Mouse (Mus musculus): ENCODE data around the gene Rgl1. TPM values are rescaled to one million over a fixed set of nuclear protein-coding genes. Genes with fewer than 3 reads are reported as not detected.
"Not testable (repeated sequence)": the region's sequence is repeated elsewhere in the genome, so short reads cannot be mapped to it uniquely, and the experiment has no call there.

Rgl1 gene
- polyA plus RNA-seq, 1 experiment from 2014 or later = 66.1 TPM

DNA sequence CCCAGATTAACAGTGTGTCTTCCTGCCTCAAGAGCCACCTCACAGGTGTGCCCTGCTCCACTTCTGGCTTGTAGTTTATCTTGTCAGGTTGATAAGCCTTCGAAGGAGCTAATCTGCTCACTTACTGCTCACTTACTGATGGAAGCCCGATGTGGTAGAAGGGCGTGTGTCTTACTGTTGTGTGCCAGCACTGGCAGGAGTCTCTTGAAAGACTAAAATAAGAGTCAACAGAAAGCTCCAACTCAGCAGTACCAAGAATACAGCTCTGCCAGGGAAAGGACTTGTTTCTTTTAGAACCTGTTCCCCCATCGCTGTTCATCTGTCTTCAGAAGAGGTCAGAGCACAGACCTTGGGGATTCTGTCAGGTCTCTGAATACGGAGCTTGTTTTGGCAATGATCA, 118.1 kb downstream of the Rgl1 start:
- H3K27ac ChIP-seq (ENCODE audit: poor library complexity, severe bottlenecking) = no peak overlapping the region
- no peaks in the 10 kb centered on the region for H3K27me3 ChIP-seq (replicated peaks)
- no peak overlapping the region for H3K9ac ChIP-seq
- peaks cover 17% of the 10 kb centered on the region for H3K4me1 ChIP-seq (replicated peaks)
- no peak for ATAC-seq (ENCODE audit: insufficient number of reproducible peaks, low FRiP score)
- no peaks in the 10 kb centered on the region for H3K36me3 ChIP-seq
- no peaks in the 10 kb centered on the region for H3K9me3 ChIP-seq (replicated peaks)
- 55% methylated on average over 5 of the region's 5 CpGs for WGBS
- H3K4me2 ChIP-seq = no peak overlapping the region
- H3K4me3 ChIP-seq = no peak overlapping the region

DNA sequence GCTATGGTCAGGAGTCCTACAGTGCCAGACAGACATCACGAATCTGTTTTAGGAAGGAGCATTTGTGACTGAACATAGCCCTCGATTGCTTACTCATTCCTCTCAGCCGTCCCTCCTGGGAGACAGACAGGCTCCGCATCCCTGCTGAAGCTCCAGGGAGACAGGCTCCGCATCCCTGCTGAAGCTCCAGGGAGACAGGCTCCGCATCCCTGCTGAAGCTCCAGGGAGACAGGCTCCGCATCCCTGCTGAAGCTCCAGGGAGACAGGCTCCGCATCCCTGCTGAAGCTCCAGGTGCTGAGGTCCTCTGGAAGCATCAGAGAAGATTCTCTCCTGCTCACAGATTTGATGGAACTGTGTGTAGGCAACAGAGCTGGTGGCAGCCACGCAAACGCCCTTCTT, 123.9 kb downstream of the Rgl1 start:
- not testable (repeated sequence) for H3K4me3 ChIP-seq; H3K36me3 ChIP-seq; H3K27ac ChIP-seq (ENCODE audit: poor library complexity, severe bottlenecking); H3K4me2 ChIP-seq; H3K9me3 ChIP-seq (replicated peaks); ATAC-seq (ENCODE audit: insufficient number of reproducible peaks, low FRiP score); H3K9ac ChIP-seq; H3K27me3 ChIP-seq (replicated peaks)
- WGBS = 82% methylated on average over 10 of the region's 10 CpGs
- H3K4me1 ChIP-seq (replicated peaks) = peaks cover 22% of the 10 kb centered on the region

DNA sequence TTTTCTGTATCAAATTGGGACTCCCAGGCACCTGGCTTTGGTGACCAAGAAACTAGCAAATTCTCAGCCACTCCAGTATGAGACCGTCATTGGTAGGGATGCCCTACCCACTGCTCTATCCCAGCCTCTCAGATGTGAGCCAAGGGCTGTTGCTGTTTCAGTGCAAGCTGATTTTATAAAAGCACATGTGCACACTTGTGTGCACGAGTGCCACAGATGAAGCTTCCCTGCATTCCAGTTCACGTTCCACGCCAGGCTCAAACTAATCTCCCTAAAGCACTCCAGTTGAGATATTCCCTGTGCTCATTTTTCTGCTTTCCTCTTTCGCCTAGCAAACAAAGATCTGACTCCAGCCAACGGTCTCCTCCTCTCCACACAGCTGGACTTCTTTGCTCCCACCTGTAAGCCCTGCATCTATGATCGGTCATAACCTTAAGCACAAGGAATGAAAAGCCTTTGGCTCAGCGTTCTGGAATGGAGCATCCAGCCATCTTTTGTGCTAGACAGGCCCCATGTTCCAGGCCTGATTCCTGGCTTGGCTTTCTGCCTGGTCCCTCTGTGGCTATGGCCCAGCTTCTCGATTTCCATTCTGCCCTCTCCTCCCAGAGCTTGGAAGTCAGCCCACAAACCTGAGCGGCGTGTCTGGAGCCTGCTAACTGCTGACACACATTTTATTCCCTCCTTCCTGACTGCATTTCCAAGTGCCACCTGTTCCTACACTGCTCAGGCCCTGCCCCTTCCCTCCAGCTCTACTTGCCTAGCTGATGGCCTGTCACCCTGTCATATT, 125.8 kb downstream of the Rgl1 start:
- peak overlapping the region; percentile 81 for H3K27ac ChIP-seq (ENCODE audit: poor library complexity, severe bottlenecking)
- no peaks in the 10 kb centered on the region for H3K9me3 ChIP-seq (replicated peaks)
- H3K9ac ChIP-seq = no peak overlapping the region
- peak; percentile 73; the same call in 1 of the 2 replicates for ATAC-seq (ENCODE audit: insufficient number of reproducible peaks, low FRiP score)
- H3K4me2 ChIP-seq = no peak overlapping the region
- peaks cover 24% of the 10 kb centered on the region for H3K4me1 ChIP-seq (replicated peaks)
- H3K27me3 ChIP-seq (replicated peaks) = no peaks in the 10 kb centered on the region
- H3K4me3 ChIP-seq = no peak overlapping the region
- WGBS = 37% methylated on average over 11 of the region's 11 CpGs
- no peaks in the 10 kb centered on the region for H3K36me3 ChIP-seq

- 85% methylated on average over 7 of the region's 7 CpGs for WGBS
- H3K9me3 ChIP-seq (replicated peaks) = no peaks in the 10 kb centered on the region
- H3K36me3 ChIP-seq = no peaks in the 10 kb centered on the region
- no peak for ATAC-seq (ENCODE audit: insufficient number of reproducible peaks, low FRiP score)
- H3K4me3 ChIP-seq = no peak overlapping the region
- no peak overlapping the region for H3K4me2 ChIP-seq
- H3K27me3 ChIP-seq (replicated peaks) = no peaks in the 10 kb centered on the region
- H3K4me1 ChIP-seq (replicated peaks) = peaks cover 24% of the 10 kb centered on the region
- H3K27ac ChIP-seq (ENCODE audit: poor library complexity, severe bottlenecking) = no peak overlapping the region
- no peak overlapping the region for H3K9ac ChIP-seq
These were observed 126.8 kb downstream of the Rgl1 start for GRCm38 (mm10) chr1:152639344-152639743.

- Histone ChIP-seq H3K4me3 (no peak overlapping the region), H3K36me3 (no peaks in the 10 kb centered on the region), H3K27me3 (replicated peaks) (no peaks in the 10 kb centered on the region), H3K4me2 (no peak overlapping the region), H3K9ac (no peak overlapping the region), H3K9me3 (replicated peaks) (no peaks in the 10 kb centered on the region; the same call in 1 of the 2 replicates), H3K27ac (ENCODE audit: poor library complexity, severe bottlenecking) (no peak overlapping the region), H3K4me1 (replicated peaks) (0 out of 2 replicates have a peak, but pooled peaks cover 5% of the 10 kb centered on the region)
- ATAC-seq (ENCODE audit: insufficient number of reproducible peaks, low FRiP score) = no peak
- 78% methylated on average over 5 of the region's 5 CpGs for WGBS
These were observed 131.5 kb downstream of the Rgl1 start for GRCm38 (mm10) chr1:152634638-152635037.

- WGBS = 84% methylated on average over 3 of the region's 3 CpGs
- Histone ChIP-seq H3K4me3 (no peak overlapping the region), H3K9me3 (replicated peaks) (no peaks in the 10 kb centered on the region; the same call in 1 of the 2 replicates), H3K36me3 (no peaks in the 10 kb centered on the region), H3K4me1 (replicated peaks) (peaks cover 16% of the 10 kb centered on the region), H3K27ac (ENCODE audit: poor library complexity, severe bottlenecking) (no peak overlapping the region), H3K9ac (no peak overlapping the region), H3K27me3 (replicated peaks) (no peaks in the 10 kb centered on the region), H3K4me2 (no peak overlapping the region)
- ATAC-seq (ENCODE audit: insufficient number of reproducible peaks, low FRiP score) = no peak
These were observed 136.4 kb downstream of the Rgl1 start for GRCm38 (mm10) chr1:152629780-152630179.

DNA sequence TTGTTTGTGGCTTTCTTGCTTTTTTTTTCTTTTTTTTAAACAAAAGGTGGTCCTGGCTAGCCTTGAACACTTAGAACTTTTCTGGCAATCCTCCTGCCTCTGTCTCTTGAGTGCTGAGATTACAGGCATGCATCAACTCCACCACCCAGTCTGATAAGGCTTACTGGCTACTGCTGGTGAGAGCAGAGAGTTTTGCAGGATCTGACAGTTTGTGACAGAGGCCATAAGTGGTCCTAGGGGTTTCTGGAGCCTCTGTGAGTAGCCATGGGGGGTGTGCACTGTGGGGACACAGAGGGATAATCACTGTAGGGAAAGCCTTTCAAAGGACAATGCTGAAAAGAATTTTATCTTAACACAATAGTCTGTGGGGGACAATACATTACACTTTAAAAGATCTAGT, 140.5 kb downstream of the Rgl1 start:
- H3K4me2 ChIP-seq = peak overlapping the region; percentile 63
- H3K27me3 ChIP-seq (replicated peaks) = no peaks in the 10 kb centered on the region
- peak overlapping the region; percentile 94 for H3K27ac ChIP-seq (ENCODE audit: poor library complexity, severe bottlenecking)
- ATAC-seq (ENCODE audit: insufficient number of reproducible peaks, low FRiP score) = no peak
- H3K4me3 ChIP-seq = peak overlapping the region; percentile 65
- H3K9ac ChIP-seq = no peak overlapping the region
- peaks cover 48% of the 10 kb centered on the region for H3K4me1 ChIP-seq (replicated peaks)
- H3K36me3 ChIP-seq = peaks cover 3% of the 10 kb centered on the region
- H3K9me3 ChIP-seq (replicated peaks) = no peaks in the 10 kb centered on the region

GRCm38 (mm10) chr1:152624644-152625454, 141.3 kb downstream of the Rgl1 start:
- Histone ChIP-seq H3K4me1 (replicated peaks) (peaks cover 56% of the 10 kb centered on the region), H3K4me2 (peak overlapping the region; percentile 63), H3K27ac (ENCODE audit: poor library complexity, severe bottlenecking) (peak overlapping the region; percentile 94), H3K36me3 (peaks cover 3% of the 10 kb centered on the region), H3K27me3 (replicated peaks) (no peaks in the 10 kb centered on the region), H3K4me3 (peak overlapping the region; percentile 65), H3K9me3 (replicated peaks) (no peaks in the 10 kb centered on the region), H3K9ac (peak overlapping the region; percentile 89)
- ATAC-seq (ENCODE audit: insufficient number of reproducible peaks, low FRiP score) = peak; percentile 76
- under 1% methylated on average over 61 of the region's 61 CpGs for WGBS

GRCm38 (mm10) chr1:152623375-152624270, 142.5 kb downstream of the Rgl1 start:
- peaks cover 11% of the 10 kb centered on the region for H3K36me3 ChIP-seq
- H3K4me1 ChIP-seq (replicated peaks) = peaks cover 68% of the 10 kb centered on the region
- peak overlapping the region; percentile 80 for H3K9ac ChIP-seq
- no peaks in the 10 kb centered on the region for H3K9me3 ChIP-seq (replicated peaks)
- H3K4me3 ChIP-seq = peak overlapping the region; percentile 65
- no peak for ATAC-seq (ENCODE audit: insufficient number of reproducible peaks, low FRiP score)
- H3K27ac ChIP-seq (ENCODE audit: poor library complexity, severe bottlenecking) = peak overlapping the region; percentile 88
- no peaks in the 10 kb centered on the region for H3K27me3 ChIP-seq (replicated peaks)
- H3K4me2 ChIP-seq = peak overlapping the region; percentile 86
- WGBS = 24% methylated on average over 12 of the region's 12 CpGs

DNA sequence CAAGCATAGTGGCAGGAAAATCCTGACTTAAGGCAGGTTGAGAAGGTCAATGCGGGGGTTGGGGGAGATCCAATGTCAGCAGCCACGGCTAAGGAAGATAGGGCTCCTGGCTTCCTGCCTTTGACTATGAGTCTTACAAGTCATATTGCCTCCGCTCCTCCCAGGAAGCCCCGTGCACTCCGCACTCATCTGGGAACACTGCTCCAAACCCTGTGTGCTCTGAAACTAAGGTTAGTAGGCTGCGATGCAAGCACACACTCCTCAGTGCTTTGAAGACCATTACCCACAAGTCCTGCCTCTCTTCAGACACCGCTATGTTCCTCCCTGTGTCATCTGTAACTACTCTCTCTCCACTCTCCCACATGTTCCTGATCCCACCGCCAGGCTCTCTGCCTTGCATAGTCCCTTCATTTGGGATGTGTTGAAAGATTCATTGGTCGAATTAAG, 143.4 kb downstream of the Rgl1 start:
- 35% methylated on average over 9 of the region's 9 CpGs for WGBS
- no peaks in the 10 kb centered on the region for H3K9me3 ChIP-seq (replicated peaks)
- H3K4me2 ChIP-seq = peak overlapping the region; percentile 86
- H3K4me3 ChIP-seq = peak overlapping the region; percentile 65
- peak overlapping the region; percentile 80 for H3K9ac ChIP-seq
- peak; percentile 34; the same call in 1 of the 2 replicates for ATAC-seq (ENCODE audit: insufficient number of reproducible peaks, low FRiP score)
- no peaks in the 10 kb centered on the region for H3K27me3 ChIP-seq (replicated peaks)
- peaks cover 14% of the 10 kb centered on the region for H3K36me3 ChIP-seq
- H3K27ac ChIP-seq (ENCODE audit: poor library complexity, severe bottlenecking) = peak overlapping the region; percentile 88
- peaks cover 74% of the 10 kb centered on the region for H3K4me1 ChIP-seq (replicated peaks)
